Mouse (Mus musculus) olfactory bulb, adult 2 months (tissue): ENCODE measurements at regions not wholly inside any gene's neighbourhood (a gene's known extent, or its start where the extent isn't known, plus 50 kb on each side); places are given as distances from the start of the nearest gene placed in this dataset.

Experiments used
- H3K27ac ChIP-seq: fragments of 200-500 bp; 2 replicates; pipeline ENCODE4 v1.5.1; 2012; ENCODE audit warnings: low read depth, low read length; ENCODE audit not compliant: insufficient read depth
- H3K4me1 ChIP-seq: fragments of 200-500 bp; 2 replicates; pipeline ENCODE4 v1.6.1; 2012; ENCODE audit warnings: low read length; ENCODE audit not compliant: control insufficient read depth, insufficient read depth
- H3K4me3 ChIP-seq: fragments of 200-500 bp; 2 replicates; pipeline ENCODE4 v1.5.1; 2012; ENCODE audit warnings: mild to moderate bottlenecking, low read depth, low read length, moderate library complexity; ENCODE audit not compliant: insufficient read depth
- CTCF ChIP-seq: fragments of 200-500 bp; IDR thresholded peaks from 2 replicates; pipeline ENCODE4 v1.5.1; 2012; ENCODE audit warnings: low read depth, mild to moderate bottlenecking, low read length, moderate library complexity; ENCODE audit not compliant: insufficient read depth
- POLR2A ChIP-seq: fragments of 200-500 bp; IDR thresholded peaks from 2 replicates; pipeline ENCODE4 v1.6.1; 2012; ENCODE audit warnings: mild to moderate bottlenecking, low read depth, low read length, moderate library complexity; ENCODE audit not compliant: insufficient read depth
- WGBS: fragments of 180-500 bp; shearing (Covaris S2); methylation state at CpG from one replicate; pipeline ENCODE4 v1.1.7; 2018; 5-methylcytosine and 5-hydroxymethylcytosine counted together

- H3K27ac ChIP-seq: no peak overlapping the region
- H3K4me1 ChIP-seq: peaks cover 12% of the 10 kb centered on the region
- H3K4me3 ChIP-seq: no peak overlapping the region
- TF ChIP-seq CTCF (no peak), POLR2A (no peak)
- 34% methylated on average over 4 of the region's 4 CpGs for WGBS
Measured at GRCm38 (mm10) chr1:42258594-42258910, 437.0 kb upstream of the Pou3f3 start.

GRCm38 (mm10) chr1:42259216-42259977 is 436.2 kb upstream of the Pou3f3 start:
- TF ChIP-seq CTCF: no peak
- no peak for TF ChIP-seq POLR2A
- Histone ChIP-seq H3K4me1 (peaks cover 12% of the 10 kb centered on the region), H3K27ac (no peak overlapping the region), H3K4me3 (no peak overlapping the region)
- WGBS: 35% methylated on average over 13 of the region's 13 CpGs

- peaks cover 12% of the 10 kb centered on the region for H3K4me1 ChIP-seq
- WGBS: 56% methylated on average over 9 of the region's 9 CpGs
- no peak overlapping the region for H3K27ac ChIP-seq
- H3K4me3 ChIP-seq: no peak overlapping the region
- no peak for TF ChIP-seq CTCF
- TF ChIP-seq POLR2A: no peak
Measured at GRCm38 (mm10) chr1:42260033-42260925, 435.3 kb upstream of the Pou3f3 start.

GRCm38 (mm10) chr1:42261031-42261430 is 434.5 kb upstream of the Pou3f3 start:
- H3K27ac ChIP-seq: no peak overlapping the region

GRCm38 (mm10) chr1:42261800-42262199 is 433.8 kb upstream of the Pou3f3 start:
- Histone ChIP-seq H3K4me1 (peaks cover 12% of the 10 kb centered on the region), H3K4me3 (peak overlapping the region; percentile 20; the same call in 1 of the 2 replicates)

More at GRCm38 (mm10) chr1:42261031-42261430, 434.5 kb upstream of the Pou3f3 start:
- 76% methylated on average over 3 of the region's 3 CpGs for WGBS
- Histone ChIP-seq H3K4me1 (peaks cover 12% of the 10 kb centered on the region), H3K4me3 (no peak overlapping the region)
- TF ChIP-seq CTCF: no peak
- no peak for TF ChIP-seq POLR2A

GRCm38 (mm10) chr1:42262606-42263005 is 433.0 kb upstream of the Pou3f3 start:
- WGBS: 72% methylated on average over 5 of the region's 5 CpGs
- Histone ChIP-seq H3K27ac (no peak overlapping the region), H3K4me3 (no peak overlapping the region), H3K4me1 (peaks cover 11% of the 10 kb centered on the region)
- TF ChIP-seq CTCF: no peak
- TF ChIP-seq POLR2A: no peak

More at GRCm38 (mm10) chr1:42261800-42262199, 433.8 kb upstream of the Pou3f3 start:
- WGBS: 23% methylated on average over 13 of the region's 13 CpGs
- TF ChIP-seq POLR2A: no peak
- no peak for TF ChIP-seq CTCF
- H3K27ac ChIP-seq: no peak overlapping the region

GRCm38 (mm10) chr1:42277130-42277529 is 418.4 kb upstream of the Pou3f3 start:
- WGBS: 75% methylated on average over 8 of the region's 8 CpGs
- TF ChIP-seq POLR2A: no peak
- no peak for TF ChIP-seq CTCF
- H3K27ac ChIP-seq: no peak overlapping the region
- no peak overlapping the region for H3K4me3 ChIP-seq
- H3K4me1 ChIP-seq: no peaks in the 10 kb centered on the region

- no peak for TF ChIP-seq POLR2A
- no peak for TF ChIP-seq CTCF
- Histone ChIP-seq H3K27ac (no peak overlapping the region), H3K4me3 (no peak overlapping the region), H3K4me1 (no peaks in the 10 kb centered on the region)
- WGBS: 73% methylated on average over 10 of the region's 10 CpGs
Measured at GRCm38 (mm10) chr1:42295841-42296240, 399.7 kb upstream of the Pou3f3 start.

- Histone ChIP-seq H3K4me1 (no peaks in the 10 kb centered on the region), H3K27ac (no peak overlapping the region), H3K4me3 (no peak overlapping the region)
- 95% methylated on average over 1 of the region's 1 CpGs for WGBS
- no peak for TF ChIP-seq POLR2A
- TF ChIP-seq CTCF: no peak
Measured at GRCm38 (mm10) chr1:42309251-42309650, 386.3 kb upstream of the Pou3f3 start.

GRCm38 (mm10) chr1:42313494-42313893 is 382.1 kb upstream of the Pou3f3 start:
- 95% methylated on average over 4 of the region's 4 CpGs for WGBS
- H3K27ac ChIP-seq: no peak overlapping the region
- H3K4me1 ChIP-seq: no peaks in the 10 kb centered on the region
- TF ChIP-seq CTCF (no peak), POLR2A (no peak)
- H3K4me3 ChIP-seq: no peak overlapping the region
